Comparison of ENCODE assay signal across 12 mouse cellular contexts in the genomic region with DNA sequence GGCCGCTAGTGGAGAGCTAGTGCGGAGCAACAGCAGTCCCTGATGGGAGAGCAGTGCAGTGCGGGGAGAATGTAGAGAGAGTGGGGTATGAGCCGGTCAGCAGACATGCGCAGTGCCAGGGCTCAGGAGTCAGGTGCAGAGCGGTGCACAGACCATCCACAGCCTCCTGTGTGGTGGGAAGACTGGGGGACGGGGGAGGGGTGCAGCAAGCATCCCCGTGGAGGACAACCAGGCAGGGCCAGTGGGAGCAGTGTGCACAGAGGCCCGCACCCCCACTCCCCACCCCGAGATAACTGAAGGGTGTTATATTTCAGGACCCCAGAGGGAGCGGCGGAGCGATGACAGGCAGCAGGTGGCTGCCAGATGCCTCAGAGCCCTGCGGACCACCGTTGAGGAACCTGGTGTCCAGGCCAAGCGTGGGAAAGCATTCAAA. TPM values are rescaled to one million over a fixed set of nuclear protein-coding genes. Genes with fewer than 3 reads are reported as not detected.
DNase-seq lines count a peak whose midpoint lies in the region; ATAC-seq and TF ChIP-seq lines count a peak whose summit lies in the region.
"Had no signal": no experiment of that assay in that cellular context is flagged by ENCODE, and none has a peak within 500 bp of the region (broad histone marks: within the 10 kb centered on the region; RNA-seq: fewer than 3 reads in every experiment).

No protein-coding gene starts in this region.

- H3K79me2 ChIP-seq in heart, adult 2 months (replicated peaks; ENCODE audit: control insufficient read depth, insufficient read depth, low read length) = no peaks in the 10 kb centered on the region

- no peak for DNase-seq in heart, adult 2 months
- DNase-seq in embryo, embryonic 11 days = peak; percentile 64
- peak; percentile 72 for DNase-seq in limb, embryonic 10.5 days (ENCODE audit: low spot score)
- DNase-seq in ovary, postnatal 10 days (ENCODE audit: low spot score) = no peak
- DNase-seq in adrenal gland, adult 2 months = no peak
- DNase-seq: adrenal gland, postnatal 14 days; cerebellum, postnatal 36 days; gastrocnemius, postnatal 10 days; thymus, postnatal 4 days had no signal

- no peak for TF ChIP-seq EP300 in heart, adult 2 months (IDR thresholded peaks at IDR 0.05; ENCODE audit: insufficient read depth, low read depth, low read length)

- peaks cover 7% of the 10 kb centered on the region for H3K27me3 ChIP-seq in heart, embryonic 16.5 days (ENCODE audit: control insufficient read depth, insufficient read depth, low read length)
- no peaks in the 10 kb centered on the region for H3K27me3 ChIP-seq in heart, adult 2 months (ENCODE audit: control insufficient read depth, insufficient read depth, low read length)
- H3K27me3 ChIP-seq in E14TG2a.4 (ENCODE audit: insufficient read depth, low read length) = peaks cover 63% of the 10 kb centered on the region
- peaks cover 45% of the 10 kb centered on the region for H3K27me3 ChIP-seq in limb, embryonic 10.5 days (ENCODE audit: low read depth, poor library complexity, severe bottlenecking)

- H3K4me2 ChIP-seq in heart, embryonic 16.5 days (ENCODE audit: low read depth, low read length) = peak overlapping the region; percentile 44

- H3K36me3 ChIP-seq in heart, embryonic 16.5 days (ENCODE audit: control insufficient read depth, insufficient read depth) = no peaks in the 10 kb centered on the region
- H3K36me3 ChIP-seq in heart, adult 2 months (ENCODE audit: control insufficient read depth, insufficient read depth, low read length) = no peaks in the 10 kb centered on the region
- H3K36me3 ChIP-seq in E14TG2a.4 (ENCODE audit: insufficient read depth, low read length) = no peaks in the 10 kb centered on the region
- H3K36me3 ChIP-seq in limb, embryonic 10.5 days = no peaks in the 10 kb centered on the region

- peaks cover 8% of the 10 kb centered on the region; the same call in 1 of the 2 replicates for H3K4me1 ChIP-seq in heart, embryonic 16.5 days (ENCODE audit: control insufficient read depth, insufficient read depth, low read length)
- H3K4me1 ChIP-seq in heart, adult 2 months (ENCODE audit: control insufficient read depth, insufficient read depth, low read length) = no peaks in the 10 kb centered on the region
- peaks cover 35% of the 10 kb centered on the region for H3K4me1 ChIP-seq in E14TG2a.4 (replicated peaks; ENCODE audit: low read depth, low read length)
- peaks cover 20% of the 10 kb centered on the region for H3K4me1 ChIP-seq in limb, embryonic 10.5 days

- H3K4me3 ChIP-seq in heart, embryonic 16.5 days (ENCODE audit: low read length) = no peak overlapping the region
- no peak overlapping the region for H3K4me3 ChIP-seq in heart, adult 2 months
- peak overlapping the region; percentile 48 for H3K4me3 ChIP-seq in E14TG2a.4 (replicated peaks; ENCODE audit: low read length)
- peak overlapping the region; percentile 22 for H3K4me3 ChIP-seq in limb, embryonic 10.5 days

- no peak overlapping the region for H3K9ac ChIP-seq in heart, embryonic 16.5 days (ENCODE audit: low read length)
- no peak overlapping the region for H3K9ac ChIP-seq in heart, adult 2 months (ENCODE audit: low read depth, low read length)

- WGBS in heart, embryonic 16.5 days = 16% methylated on average over 16 of the region's 16 CpGs
- 37% methylated on average over 16 of the region's 16 CpGs for WGBS in heart, adult 2 months
- WGBS in limb, embryonic 10.5 days = 22% methylated on average over 16 of the region's 16 CpGs

- intact Hi-C loops in heart, adult 2 months (cut with DNase I) = loop anchor here (5.0 kb wide), 1 partner anchor 368 kb away; no protein-coding TSS in a partner anchor

- ATAC-seq in heart, embryonic 16.5 days (replicated peaks; ENCODE audit: extremely low read depth, insufficient read depth, low FRiP score) = peak; percentile 37
- no peak for ATAC-seq in erythroid progenitor cell, adult 5-6 weeks (replicated peaks; ENCODE audit: low FRiP score, poor library complexity, severe bottlenecking)

- no peak for TF ChIP-seq POLR2A in heart, adult 2 months (IDR thresholded peaks at IDR 0.05; ENCODE audit: insufficient read depth, low read depth, low read length)

- TF ChIP-seq CTCF in heart, adult 2 months (IDR thresholded peaks at IDR 0.05) = no peak
- TF ChIP-seq CTCF in E14TG2a.4 (conservative IDR thresholded peaks at IDR 0.05; ENCODE audit: low read length) = no peak

- H3K9me3 ChIP-seq in heart, embryonic 16.5 days (replicated peaks; ENCODE audit: control insufficient read depth, low read length) = peaks cover 2% of the 10 kb centered on the region; the same call in 1 of the 2 replicates
- H3K9me3 ChIP-seq in E14TG2a.4 (ENCODE audit: low read length) = no peaks in the 10 kb centered on the region
- H3K9me3 ChIP-seq in limb, embryonic 10.5 days (replicated peaks) = no peaks in the 10 kb centered on the region

- H3K27ac ChIP-seq in heart, embryonic 16.5 days (ENCODE audit: low read length) = no peak overlapping the region
- no peak overlapping the region for H3K27ac ChIP-seq in heart, adult 2 months
- 0 out of 2 replicates have a peak overlapping the region, but pooled peaks have one; percentile 10 for H3K27ac ChIP-seq in limb, embryonic 10.5 days

RNA-seq across cellular contexts. Expression of gene Ptpn1, which starts 31.9 kb away (rescaled TPM):
- polyA plus RNA-seq in heart, embryonic 16.5 days (2015; fragmentation: Nextera tagmentation; extraction: Ambion mirVana) = 44.7 and 50.8 TPM in 2 replicates
- total RNA-seq in heart, adult 2 months (2021) = 10 to 100 TPM; 21.4 to 23.2 TPM
- polyA plus RNA-seq in heart, adult 2 months (2012; rRNA removed) = 15.7 and 17.6 TPM in 2 replicates
- 56.4 and 62.2 TPM in 2 replicates for polyA plus RNA-seq in limb, embryonic 10.5 days (2016; fragmentation: Nextera tagmentation; extraction: Ambion mirVana)
- 5.0 and 6.1 TPM in 2 replicates for total RNA-seq in erythroid progenitor cell, adult 5-6 weeks (2015; ENCODE audit: low replicate concordance)
- 4.3 and 13.9 TPM in 2 replicates for total RNA-seq in erythroid progenitor cell, adult 5-6 weeks (2017; ENCODE audit: low replicate concordance)
- total RNA-seq in adrenal gland, adult 2 months (2021) = 10 to 100 TPM; 55.1 to 71.3 TPM
- 52.3 and 57.9 TPM in 2 replicates for polyA plus RNA-seq in adrenal gland, adult 2 months (2012; rRNA removed)

Comparison
In these comparisons a context has a peak if more than half of its experiments do, and no peak if none do; other contexts are left out.
1. H3K4me3 ChIP-seq: peak in E14TG2a.4 (single experiment) and limb, embryonic 10.5 days (single experiment); none in heart, embryonic 16.5 days (single experiment) and heart, adult 2 months (single experiment).
2. DNase-seq: peak in embryo, embryonic 11 days (single experiment) and limb, embryonic 10.5 days (single experiment); none in heart, adult 2 months (0 of 2), ovary, postnatal 10 days (single experiment) and adrenal gland, adult 2 months (single experiment).